Mouse (Mus musculus) frontal cortex, postnatal 14 days (tissue): ENCODE measurements at regions not wholly inside any gene's neighbourhood (a gene's known extent, or its start where the extent isn't known, plus 50 kb on each side); places are given as distances from the start of the nearest gene placed in this dataset.
A peak's percentile ranks its signal among the peaks of the same experiment; 100 is the strongest.

Experiments used
- DNase-seq, 2 experiments: peaks; one replicate each; pipeline ENCODE4 v3.0.0; 2022; ENCODE audit warnings: low spot score in 2 of 2

DNA sequence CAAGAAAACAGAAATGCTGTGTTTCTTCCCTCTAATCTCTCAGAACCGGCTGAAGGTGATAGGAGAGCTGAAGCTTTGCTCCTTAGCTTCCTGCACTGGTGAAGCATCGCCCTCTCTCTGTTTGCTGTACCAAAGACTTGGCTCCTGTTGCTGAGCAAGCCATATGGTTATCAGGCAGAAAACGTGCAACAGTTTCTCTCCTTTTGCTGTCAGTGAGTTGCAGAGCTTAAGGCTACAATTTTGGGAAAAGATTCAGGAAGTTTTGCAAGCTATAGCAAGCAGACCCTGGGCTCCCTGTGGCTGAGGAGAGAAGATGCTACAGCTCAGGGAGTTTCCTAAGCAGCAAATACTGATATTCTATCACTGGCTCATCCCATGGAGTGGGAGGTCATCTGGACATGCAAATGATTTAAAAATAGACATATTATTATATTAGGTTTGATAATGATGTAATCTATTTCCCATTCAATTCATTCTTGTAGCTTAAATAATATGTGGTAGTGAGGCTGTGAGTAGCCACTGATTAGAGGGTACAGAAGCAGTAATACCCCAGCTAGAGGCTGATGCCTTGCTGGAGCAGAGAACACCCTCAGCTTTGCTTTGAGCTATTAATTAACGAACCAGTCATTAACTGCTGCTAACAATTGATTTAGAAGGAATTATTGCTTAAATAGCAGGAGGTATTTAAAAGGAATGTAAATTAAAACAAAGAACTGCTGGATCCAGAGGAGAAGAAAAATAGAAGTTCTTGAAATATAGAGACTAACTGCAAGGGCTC, 240.1 kb upstream of the Emcn start:
- peak in 1 of 2 experiments; percentile 24 for DNase-seq

- no peak for DNase-seq
Measured at GRCm38 (mm10) chr3:137105930-137106329, 234.9 kb upstream of the Emcn start.

DNA sequence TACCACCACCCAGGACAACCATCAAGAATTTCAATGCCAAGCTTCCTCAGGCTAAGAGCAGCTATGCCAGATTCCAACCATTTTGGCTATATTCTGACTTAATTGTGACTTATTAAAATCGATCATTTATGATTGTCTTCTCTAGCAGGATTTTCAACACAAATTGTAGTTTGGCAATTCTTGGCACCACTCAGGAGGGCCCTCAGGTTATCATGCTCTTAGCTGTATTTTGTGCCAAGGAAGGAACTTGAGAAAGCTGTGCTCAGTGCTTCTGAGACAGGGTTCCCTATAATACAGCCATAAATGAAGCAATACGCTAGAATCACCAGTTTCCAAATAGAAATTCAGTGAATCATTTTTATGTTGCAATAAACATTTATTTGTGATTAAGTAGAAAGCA, 232.7 kb upstream of the Emcn start:
- DNase-seq, result no peak

GRCm38 (mm10) chr3:137109786-137110185, 231.1 kb upstream of the Emcn start:
- DNase-seq, result no peak

GRCm38 (mm10) chr3:137110485-137110884, 230.4 kb upstream of the Emcn start:
- DNase-seq, result no peak

DNA sequence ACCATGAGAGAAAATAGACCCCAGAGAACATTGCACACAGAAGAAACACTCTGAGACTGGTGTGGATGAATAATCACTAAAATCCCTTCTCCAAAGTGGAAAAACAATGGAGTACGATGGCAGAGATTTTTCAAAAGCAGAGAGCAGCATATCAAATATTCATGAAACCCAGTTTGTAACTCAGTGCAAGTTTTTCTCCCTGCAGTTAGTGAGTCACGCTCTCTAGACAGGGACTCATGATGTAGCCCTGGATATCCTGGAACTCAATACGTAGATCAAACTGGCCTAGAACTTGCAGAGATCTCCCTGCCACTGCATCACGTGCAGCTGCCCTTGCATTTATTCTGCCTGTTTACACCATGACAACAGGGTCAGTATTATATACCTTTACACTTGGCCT, 210.9 kb upstream of the Emcn start:
- no peak for DNase-seq

DNA sequence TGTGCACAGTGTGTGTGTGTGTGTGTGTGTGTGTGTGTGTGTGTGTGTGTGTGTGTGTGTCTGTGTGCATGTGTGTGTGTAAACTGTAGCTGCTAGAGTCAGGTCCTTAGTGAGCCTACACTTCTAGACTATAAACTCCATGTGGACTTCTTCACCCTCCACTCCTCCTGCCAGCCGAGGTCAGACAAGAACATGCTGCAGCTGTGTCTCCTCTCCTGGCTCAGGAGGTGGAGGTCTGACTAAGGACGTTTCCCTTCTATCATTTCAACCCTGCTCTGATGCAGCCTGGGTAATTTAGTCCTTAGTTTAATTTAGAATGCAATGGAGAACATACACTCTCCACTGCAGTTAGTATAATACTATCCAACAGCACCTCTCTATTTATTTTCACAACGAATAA, 198.8 kb upstream of the Emcn start:
- no peak for DNase-seq

DNA sequence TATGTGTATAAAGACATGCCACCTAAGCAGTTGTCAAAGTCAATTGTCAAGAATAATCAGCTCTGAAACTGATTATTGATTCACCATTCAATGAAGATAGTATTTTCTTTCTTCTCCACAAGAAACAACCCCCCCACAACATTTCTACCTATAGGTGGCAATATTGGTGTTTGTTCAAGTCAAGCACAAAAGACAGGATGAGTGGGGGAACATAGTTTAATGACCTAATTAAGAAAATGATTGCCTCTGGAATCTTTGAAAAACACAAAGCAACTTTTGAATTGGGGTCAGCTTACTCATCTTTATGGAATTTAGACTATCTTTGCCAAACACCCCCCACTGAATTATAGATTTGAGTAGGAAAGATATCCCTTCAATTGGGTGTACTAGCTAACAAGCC, 194.8 kb upstream of the Emcn start:
- DNase-seq, result no peak

GRCm38 (mm10) chr3:137147405-137147804, 193.5 kb upstream of the Emcn start:
- no peak for DNase-seq

DNA sequence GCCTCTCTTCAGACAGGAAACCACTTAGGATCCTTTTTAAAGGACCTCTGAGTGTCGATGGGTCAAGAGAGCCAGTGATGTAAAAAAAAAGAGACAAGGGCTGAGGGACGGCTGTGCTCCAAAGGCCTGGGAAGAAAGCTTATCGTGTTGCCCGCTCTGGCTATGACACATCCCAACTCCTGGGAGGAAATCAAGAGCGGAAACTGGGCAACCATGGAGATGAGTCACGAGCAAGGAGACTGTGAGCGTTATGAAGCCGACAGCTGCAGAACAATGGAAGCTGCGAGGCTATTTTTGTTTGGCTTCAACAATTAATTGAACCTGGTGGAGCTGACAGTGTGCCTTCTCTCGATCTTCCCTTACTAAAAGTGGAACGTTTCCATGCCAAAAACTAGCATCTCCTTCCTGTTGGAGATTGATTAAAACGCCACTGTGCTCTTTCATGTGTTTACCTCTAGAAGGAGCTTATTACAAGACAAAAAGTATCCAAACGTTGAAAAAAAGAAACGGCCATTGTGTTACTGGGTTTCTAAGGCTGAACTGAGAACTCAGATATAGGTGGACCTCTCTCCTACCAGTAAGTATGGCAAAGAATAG, 190.4 kb upstream of the Emcn start:
- no peak for DNase-seq

- DNase-seq, result no peak
Measured at GRCm38 (mm10) chr3:137151431-137151830, 189.4 kb upstream of the Emcn start.

DNA sequence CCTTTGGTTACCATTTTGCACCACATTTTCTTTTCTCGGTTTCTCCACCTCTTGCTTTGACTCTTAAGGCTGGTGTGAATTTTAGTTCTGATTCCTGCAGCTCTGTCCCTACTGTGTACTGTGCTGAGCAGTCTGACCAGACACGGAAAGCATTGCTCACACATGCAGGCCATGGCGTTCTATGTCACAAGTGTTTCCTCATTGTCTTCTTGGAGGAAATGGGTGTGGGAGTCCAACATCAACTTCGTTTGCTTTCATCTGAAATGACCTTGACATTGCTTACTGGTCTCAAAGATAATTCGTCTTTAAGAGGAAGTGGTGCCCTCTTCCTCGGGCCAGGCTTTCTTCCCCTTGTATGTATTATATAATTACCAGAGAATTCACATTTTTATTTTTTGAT, 187.6 kb upstream of the Emcn start:
- no peak for DNase-seq

GRCm38 (mm10) chr3:137154200-137155042, 186.4 kb upstream of the Emcn start:
- no peak for DNase-seq

DNA sequence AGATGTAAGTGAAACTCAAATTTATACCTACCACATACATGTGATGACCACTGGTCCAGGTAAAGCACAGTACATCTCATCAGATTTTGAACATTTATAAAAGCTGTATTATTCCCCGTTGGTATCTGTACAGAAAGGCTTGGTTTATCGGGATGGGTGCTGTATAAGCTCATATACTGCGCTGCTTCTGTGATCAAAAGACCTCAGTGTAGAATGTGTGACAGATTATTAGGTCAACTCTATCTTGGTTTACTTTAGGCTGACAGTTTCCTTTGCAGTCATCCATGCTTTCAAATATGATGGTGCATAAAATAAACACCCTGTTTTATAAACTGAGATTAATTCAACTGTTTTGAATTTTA, 185.8 kb upstream of the Emcn start:
- no peak for DNase-seq

GRCm38 (mm10) chr3:137156250-137156975, 184.5 kb upstream of the Emcn start:
- DNase-seq, result no peak

GRCm38 (mm10) chr3:137189035-137189434, 151.8 kb upstream of the Emcn start:
- no peak for DNase-seq

GRCm38 (mm10) chr3:137190489-137190888, 150.4 kb upstream of the Emcn start:
- DNase-seq, result no peak

DNA sequence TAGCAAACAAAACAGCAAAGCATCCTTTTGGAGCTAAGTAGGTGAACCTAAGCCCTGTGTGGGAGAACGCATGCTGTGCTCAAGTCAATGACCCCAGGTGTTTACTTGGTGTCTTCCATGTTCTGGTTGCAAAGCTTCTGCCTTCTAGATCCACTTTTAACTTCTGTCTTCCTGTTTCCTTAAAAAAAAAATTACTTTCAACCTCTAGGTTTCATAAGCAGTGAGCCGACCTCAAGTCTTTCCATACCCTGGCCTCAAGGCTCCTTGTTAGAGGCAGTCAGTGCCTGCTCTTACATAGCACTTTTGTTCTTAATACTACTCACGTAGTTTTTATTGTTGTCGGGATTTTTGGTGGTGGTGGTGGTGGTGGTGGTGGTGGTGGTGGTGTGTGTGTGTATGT, 149.9 kb upstream of the Emcn start:
- DNase-seq, result no peak

DNA sequence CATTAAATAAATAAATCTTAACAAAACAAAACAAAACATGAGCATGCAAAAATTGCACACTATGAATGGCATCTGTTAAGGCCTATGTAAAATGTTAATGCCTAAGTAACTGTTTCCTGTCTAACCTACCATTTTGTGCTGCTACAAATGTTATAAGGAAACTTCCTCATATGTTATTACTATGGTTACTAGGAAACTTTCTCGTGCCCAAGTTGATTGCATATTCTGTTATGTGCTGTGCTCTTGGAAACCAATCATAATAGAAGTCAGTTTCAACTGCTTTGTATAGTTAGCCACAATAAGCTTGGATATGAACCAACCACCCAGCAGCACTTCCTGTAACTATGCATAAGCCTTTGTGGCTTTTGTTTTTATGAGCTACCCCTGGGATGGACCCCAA, 147.0 kb upstream of the Emcn start:
- no peak for DNase-seq

DNA sequence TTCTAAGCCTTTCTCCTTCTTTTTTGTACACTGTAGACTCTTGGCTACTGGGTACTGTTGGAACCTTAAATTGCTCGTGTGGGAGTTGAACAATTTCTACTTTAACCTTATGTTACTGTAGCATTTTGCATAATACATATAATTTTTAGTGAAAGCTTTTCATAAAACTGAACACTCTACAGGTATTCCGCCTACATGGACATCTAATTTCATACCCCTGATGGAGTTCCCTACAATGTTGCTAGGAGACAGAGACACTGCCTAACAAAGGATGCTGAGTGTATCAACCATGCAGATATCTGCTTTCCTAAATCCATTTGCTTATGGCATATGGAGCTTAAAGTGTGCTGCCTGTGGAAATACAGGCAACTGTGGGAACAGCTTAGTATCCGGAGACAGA, 129.2 kb upstream of the Emcn start:
- no peak for DNase-seq

- no peak for DNase-seq
Measured at GRCm38 (mm10) chr3:137216036-137216435, 124.8 kb upstream of the Emcn start.

- DNase-seq, result no peak
Measured at GRCm38 (mm10) chr3:137217245-137217644, 123.6 kb upstream of the Emcn start.
